Mouse (Mus musculus): ENCODE results near the gene Olfr370.
"Not testable (repeated sequence)": the region's sequence is repeated elsewhere in the genome, so short reads cannot be mapped to it uniquely, and the experiment has no call there.

Olfr370 gene

DNA sequence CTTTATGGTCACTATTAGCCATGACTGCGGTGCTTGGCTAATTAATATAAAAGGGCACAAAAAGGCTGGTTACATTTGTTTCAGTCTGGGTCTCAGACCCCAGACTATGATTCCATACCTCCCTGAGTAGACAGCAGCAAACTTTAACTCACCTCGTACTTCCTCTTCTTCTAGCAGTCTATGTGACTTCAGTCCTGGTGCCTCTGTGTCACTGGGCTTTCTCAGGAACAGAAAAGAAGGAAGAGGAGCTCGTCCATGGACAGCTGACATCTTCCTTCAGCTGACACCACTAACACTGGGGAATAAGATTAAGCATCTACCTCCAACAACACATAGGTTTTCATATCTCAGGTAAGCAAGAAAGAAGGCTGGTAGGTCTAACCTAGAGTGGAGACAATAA is at the start of gene Olfr370:
Olfr370 (plus strand) TSS at position 45 of the 400 bp plus-strand sequence.
- DNase-seq (ENCODE audit: low spot score): no peak

DNA sequence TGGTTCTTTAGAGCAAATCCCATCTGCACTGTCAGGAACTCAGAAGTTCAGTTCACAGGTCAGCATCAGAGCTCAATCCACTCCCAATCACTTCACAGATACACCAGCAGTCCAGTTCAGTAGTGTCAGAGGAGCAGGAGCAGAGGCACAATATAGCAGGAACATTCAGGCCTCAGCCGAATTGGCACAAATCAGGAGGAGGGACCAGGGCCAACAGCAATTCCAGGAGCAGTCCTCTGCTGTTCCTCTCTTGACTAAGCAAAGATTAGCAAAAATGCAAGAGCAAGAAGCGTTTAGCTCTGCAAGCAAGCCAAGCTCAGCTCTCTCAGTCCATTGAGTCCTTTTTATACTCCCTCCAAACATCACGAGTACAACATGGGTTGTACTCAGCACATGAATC is 23.9 kb upstream of the Olfr370 start:
- DNase-seq (ENCODE audit: low spot score): no peak

DNA sequence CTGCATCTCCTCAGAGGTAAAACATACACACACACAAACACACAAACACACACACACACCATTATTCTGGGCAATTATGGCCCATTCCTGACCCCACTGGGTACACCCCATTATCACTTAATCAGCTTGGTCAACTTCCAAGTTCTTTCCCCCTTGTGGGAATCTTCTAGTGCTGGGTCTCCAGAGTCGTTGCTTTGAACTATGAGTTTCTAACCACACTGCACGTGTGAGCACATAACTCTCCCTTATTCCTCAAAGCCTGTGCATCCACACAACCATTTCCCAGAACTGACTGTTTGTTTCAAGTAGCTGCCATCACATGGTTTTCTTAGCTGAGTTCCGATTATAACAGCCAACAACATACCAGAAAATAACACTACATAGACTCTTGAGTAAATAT is 15.1 kb upstream of the Olfr370 start:
- no peak for DNase-seq (ENCODE audit: low spot score)

DNA sequence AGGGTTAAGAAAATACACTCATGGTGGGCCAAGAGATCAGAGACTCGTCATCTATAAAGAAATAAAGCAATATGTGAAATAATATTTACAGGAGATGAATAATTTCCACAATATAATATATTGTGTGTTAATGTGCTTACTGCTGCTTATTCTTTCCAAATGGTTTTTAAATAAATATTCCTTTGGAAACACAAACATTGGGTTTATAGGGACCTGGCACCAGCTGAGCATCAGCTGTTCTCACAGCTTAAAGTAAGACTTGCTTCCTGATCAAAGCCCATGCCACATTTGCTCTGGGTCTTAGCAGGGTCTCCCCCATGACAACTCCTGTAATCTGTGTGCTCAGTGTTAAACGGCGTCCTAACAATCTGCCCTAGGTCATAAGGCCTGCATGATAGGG is 14.7 kb upstream of the Olfr370 start:
- DNase-seq (ENCODE audit: low spot score): not testable (repeated sequence)

DNA sequence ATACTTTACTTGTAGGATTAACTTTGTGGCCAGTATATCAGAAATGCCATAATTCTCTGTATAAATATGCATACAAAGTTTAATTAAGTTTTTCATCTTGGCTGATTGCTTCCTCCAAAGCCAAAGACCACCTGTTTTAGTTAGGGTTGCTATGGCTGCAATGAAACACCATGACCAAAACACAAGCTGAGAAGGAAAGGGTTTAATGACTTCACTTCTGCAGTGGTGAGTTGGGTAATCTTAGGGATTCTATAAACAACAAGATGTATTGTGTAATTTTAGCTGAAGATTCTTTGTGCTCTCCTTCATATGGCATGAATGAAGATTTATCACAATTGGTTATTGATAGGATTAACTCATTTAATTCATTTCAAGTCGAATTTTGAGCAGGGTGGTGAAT is 14.3 kb upstream of the Olfr370 start:
- no peak for DNase-seq (ENCODE audit: low spot score)

DNA sequence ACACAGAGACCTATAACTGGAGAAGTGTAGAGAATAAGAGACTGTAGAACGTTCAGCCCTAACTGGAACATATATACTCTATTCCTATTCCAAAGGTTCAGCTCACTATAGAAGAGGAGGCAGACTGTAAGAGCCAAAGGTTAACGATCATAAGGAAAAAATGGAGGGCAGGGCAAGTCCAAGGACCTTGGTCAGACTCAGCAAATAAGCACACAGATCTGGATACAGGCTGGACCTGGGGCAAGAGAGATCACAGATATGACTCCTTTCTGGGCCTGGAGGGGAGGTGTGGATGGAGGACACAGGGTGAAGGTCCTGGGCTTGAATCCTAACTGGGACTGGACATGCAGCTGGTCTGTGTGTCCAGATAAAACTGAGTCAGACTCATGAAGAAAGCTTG is 778 bp upstream of the Olfr370 start:
- no peak for DNase-seq (ENCODE audit: low spot score)

DNA sequence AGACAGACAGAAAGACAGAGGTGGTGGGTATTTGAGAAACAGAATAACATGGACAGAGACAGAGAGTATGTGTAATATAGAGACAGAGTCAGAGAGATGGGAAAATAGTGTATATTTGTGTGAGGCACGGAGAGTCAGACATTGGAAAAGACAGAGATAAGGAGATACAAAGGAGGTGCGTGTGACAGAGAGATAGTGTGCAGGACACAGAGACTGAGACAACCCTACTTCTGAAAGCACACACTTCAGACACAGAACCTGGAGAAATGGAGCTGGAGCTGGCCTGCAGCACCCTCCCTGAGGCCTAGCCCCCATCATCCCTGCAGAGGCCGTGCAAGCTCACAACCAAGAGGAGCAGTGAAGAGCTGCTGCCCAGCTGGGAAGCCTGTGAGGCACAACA is 27.1 kb downstream of the Olfr370 start:
- DNase-seq (ENCODE audit: low spot score): no peak

DNA sequence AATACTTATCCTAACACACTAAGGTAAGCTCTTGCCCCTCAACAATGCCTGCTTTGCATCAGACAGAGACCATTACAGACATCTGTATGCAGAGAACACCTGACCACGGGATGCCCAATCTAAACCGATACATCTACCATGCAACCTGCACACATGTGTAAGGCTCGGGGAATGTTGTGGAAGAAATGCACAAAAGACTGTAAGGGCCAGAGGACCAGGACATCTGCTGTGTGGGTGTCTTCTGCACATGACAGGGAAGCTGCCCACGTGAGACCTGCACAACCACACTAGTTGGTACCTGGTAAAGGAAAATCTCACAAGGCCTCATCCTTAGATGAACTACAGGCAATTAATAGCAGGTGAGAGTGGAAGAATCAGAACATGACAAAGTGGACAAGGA is 27.7 kb downstream of the Olfr370 start:
- no peak for DNase-seq (ENCODE audit: low spot score)

DNA sequence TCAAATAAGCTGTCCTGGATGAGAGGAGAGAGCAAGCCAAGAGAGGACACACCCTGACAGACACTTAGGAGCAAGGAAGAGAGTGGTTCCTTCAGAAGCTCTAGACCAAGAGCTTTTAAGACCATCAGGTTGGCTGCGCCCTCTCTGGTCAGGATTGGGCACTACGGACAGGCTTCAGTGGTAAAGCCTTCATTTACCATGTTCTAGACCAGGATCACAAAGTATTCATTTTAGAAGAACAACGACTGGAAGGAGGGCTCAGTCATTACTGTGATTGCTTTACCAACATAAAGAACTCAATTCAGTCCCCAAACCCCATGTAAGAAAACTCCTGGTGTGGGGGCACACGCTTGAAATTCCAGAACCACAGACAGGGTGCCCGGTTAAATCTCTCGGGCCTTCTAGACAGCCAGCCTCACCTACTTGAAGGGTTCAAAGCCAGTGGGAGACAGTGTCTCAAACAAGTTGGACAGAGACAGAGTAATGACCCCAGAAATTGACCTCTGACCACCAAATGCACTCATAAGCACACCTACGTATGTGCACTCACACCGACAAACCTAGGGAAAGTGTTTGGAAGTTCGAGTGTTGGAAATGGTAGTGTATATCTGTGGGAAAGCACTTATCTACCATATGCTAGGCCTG is 30.3 kb downstream of the Olfr370 start:
- no peak for DNase-seq (ENCODE audit: low spot score)

DNA sequence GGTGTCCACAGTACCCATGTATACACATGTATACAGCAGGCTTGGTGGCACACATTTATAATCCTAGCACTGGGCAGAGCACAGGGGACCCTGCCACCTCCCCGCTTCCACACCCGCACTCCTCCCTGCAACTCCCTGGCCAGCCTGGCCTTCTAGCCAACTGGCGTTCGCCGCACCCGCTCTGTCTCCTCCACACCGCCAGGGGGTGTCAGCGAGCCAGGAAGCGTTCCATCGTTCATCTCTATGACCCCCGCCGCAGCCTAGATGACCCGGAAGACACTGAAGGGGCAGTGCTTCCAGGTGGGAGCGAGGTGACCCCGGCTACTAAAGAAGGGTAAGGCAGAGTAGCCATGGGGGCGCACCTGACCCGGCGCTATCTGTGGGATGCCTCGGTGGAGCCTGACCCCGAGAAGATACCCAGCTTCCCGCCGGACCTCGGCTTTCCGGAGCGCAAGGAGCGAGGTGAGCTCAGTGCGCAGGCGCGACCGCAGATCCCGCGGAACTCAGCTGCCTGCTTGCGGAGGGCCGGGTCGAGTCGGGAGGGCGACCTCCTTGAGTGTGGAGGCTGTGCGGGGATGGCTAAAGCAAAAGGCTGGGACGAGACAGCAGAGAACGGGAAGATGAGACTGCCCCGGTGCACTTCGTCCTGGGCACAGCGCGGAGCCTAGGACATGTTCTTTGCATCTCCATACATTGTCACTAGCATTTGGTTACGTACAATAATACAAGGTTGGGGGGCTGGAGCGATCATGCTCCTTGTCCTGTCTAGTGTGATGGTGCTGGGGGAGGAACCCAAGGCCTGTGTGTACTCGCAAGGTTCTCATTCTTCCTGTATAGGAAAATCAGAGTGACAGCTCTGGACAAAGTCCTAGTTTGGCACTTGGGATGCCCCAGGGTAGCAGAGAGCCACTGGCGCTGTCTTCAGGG is 31.2 kb downstream of the Olfr370 start, which contains the start of gene Ndufb7:
Ndufb7 (plus strand) TSS at position 203 of the 927 bp plus-strand sequence.
- DNase-seq (ENCODE audit: low spot score): peak; percentile 74

DNA sequence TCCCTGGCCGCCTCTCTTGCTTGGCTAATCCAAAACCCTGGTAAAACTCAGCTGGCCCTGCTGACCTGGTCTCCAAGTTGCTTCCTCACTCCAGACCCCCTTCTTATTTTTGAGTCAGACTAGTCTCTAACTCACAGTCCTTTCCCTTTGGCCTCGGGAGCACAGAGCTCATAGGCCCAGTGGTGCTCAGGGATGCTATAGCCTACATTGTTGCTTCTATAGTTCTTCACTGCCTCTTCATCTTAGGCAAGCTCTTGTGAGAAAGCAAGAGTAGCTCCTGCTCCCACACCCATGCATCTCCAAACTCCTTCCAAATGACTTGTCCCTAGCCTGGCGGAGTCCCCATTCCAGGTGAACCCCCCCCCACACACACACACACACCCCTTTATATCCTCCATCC is 32.1 kb downstream of the Olfr370 start:
- DNase-seq (ENCODE audit: low spot score): no peak

DNA sequence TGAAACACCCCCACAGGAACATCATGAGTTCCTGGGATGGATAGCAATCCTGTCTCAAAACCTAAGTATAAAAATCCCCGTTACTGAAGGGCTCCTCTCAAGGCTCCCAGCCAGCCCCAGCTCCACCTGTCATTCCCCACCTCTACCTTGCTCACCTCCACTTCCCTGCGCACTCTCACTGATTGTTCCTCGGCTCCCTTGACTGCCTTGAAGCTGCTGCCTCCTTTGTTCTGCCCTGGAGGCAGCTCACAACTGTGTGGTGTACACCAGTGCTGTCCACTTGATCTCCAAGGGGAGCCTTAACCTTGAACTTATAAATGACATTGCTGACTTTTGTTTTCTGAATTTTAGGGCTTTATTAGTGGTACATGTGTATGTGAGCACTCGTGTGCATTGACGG is 32.5 kb downstream of the Olfr370 start:
- no peak for DNase-seq (ENCODE audit: low spot score)

DNA sequence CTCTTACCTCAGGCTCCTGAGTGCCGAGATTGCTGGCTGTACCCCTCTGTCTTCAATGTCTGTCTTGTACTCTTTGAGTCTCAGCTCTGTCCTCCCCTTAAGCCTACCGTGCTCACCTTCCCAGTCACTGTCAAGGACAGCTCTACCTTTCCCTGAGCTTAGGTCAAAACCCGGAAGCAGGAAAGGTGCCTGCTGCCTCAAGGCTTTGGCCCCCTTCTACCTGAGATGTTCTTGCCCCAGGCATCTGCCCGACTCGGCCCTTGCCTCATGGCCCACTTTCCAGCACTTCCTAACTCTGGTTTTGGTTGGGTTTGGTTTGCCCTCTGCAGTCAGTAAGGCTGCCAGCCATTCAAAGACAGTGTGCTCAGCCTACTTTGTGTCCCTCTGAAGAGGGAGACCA is 33.2 kb downstream of the Olfr370 start:
- DNase-seq (ENCODE audit: low spot score): no peak

DNA sequence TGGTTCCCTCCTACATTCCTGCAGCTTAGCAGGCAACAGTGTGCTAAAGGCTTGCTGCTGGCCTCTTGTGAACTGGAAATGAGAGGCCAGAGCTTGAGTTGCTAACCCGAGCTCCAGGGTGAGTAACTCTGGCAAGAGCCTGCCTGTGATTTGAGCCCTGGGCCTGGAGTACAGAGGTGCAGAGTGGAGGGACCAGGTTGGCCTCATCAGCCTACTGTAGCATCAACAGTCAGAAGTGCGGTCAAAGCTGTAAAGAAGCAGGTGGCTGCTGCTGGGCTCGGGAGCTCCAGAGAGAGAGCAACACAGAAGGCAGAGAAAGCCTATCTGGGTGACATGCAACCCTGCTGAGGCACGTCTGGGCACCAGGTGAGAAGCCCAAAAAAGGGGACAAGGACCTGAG is 33.6 kb downstream of the Olfr370 start:
- no peak for DNase-seq (ENCODE audit: low spot score)

DNA sequence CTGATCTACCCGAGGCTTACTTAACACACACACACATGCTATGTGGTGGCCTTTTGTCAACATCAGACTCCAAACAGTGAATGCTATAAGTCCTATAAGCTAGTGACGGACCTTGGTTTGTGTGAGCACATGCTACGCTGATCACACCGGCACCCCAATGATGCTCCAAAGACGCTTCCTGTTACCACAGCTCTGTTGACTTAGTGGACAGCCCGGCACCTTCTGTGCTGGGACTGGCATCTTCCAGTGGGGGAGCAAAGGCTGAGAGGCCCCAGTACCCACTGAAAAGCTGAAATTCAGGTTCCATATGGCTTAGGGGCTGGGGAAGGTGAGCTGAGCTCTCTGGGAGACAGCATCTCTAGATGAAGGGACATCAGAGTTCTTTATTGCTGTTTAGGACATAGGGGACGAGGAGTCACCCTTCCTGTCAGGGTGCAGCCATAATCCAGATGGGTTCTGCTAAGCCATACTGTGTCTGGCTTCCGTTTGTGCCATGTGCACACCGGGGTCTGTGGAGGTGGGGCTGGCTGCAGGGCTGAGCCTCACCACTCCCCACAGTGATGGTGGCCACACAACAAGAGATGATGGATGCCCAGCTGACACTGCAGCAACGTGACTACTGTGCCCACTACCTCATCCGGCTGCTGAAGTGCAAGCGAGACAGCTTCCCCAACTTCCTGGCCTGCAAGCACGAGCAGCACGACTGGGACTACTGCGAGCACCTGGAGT is 34.9 kb downstream of the Olfr370 start:
- no peak for DNase-seq (ENCODE audit: low spot score)

DNA sequence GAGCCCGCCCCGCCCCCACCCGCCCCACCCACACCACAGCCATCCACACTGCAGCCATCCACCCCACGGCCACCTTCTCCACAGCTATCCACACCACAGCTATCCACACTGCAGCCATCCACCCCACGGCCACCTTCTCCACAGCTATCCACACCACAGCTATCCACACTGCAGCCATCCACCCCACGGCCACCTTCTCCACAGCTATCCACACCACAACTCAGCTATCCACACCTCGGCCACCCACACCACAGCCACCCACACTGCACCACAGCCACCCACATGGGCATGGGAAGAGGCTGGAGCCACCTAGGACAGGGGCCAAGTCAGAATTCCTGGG is 35.4 kb downstream of the Olfr370 start:
- DNase-seq (ENCODE audit: low spot score): not testable (repeated sequence)

DNA sequence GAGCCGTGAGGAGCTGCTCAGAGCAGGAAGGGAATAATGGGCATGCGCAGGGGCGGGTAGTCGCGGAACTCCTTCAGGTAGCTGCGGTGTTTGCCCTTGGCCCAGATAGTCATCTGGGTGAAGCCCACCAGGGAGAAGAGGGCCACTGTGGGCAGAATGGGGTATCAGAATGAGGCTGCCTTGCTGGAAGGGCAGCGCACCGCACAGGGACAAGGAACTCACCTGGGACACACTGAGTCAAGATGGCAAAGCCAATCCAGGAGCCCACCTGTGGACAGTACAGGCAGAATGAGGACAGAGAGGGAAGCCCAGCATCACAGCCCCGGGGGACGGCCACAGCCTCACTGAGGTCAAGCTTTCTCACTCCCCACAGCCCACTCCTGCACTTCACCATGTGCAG is 36.2 kb downstream of the Olfr370 start:
- no peak for DNase-seq (ENCODE audit: low spot score)

DNA sequence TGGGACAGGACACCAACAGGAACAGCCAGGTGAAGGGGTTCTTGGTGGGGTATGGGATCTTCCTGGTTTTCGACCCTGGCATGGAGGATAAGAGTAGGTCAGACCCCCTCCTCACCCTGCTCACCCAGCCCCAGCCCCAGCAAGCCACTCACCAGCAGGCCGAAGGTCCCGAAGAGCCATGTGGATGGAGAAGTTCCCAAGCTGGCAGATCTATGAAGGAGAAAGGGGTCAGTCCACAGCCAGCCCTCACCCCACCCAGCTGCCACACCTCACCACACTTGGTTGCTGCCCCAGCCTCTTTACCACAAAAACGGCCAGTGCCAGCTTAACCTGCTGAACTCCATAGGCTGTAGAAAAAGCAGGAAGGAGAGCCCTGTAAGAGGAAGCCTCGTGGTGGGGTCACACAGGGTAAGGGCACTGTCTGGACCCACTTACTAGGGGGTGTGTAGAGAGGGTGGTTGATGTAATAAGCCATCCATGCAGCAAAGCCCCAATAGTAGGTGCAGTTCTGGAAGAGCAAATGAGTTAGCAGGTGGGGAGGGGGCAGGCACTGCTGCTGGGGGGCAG is 36.7 kb downstream of the Olfr370 start:
- no peak for DNase-seq (ENCODE audit: low spot score)

DNA sequence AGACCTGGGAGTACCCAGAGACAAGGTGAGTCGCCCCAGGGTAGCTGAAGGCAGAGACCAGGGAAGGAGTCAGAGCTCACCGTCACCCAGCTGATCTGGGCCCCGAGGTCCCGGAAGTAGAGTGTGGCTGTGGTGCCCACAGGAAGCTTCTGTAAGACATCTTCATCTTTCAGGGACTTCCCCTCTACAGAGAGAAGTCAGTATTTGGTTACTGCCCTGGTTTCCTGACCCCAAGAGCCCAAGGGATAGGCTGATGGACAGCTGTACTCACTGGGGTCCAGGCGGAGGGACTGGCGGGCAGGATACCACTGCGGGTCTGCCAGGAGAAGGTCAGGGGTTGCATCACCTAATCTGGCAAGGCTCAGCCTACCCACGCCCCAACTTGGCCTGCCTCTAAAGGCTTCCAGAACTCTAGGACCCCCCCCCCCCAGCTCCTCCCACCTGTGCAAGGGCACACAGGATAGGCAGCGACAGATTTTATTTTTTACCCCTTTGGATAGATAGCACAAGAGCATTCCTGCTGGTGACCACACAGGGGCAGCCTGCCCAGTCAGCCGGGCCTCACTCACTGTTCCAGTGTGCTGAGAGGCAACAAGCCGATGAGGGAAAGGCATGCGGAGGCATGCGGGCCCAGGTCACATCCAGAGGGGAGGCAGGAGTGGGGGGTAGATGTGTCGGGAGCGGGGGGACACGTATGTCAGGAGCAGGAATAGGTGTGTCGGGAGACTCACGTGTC is 37.7 kb downstream of the Olfr370 start:
- peak; percentile 32 for DNase-seq (ENCODE audit: low spot score)

DNA sequence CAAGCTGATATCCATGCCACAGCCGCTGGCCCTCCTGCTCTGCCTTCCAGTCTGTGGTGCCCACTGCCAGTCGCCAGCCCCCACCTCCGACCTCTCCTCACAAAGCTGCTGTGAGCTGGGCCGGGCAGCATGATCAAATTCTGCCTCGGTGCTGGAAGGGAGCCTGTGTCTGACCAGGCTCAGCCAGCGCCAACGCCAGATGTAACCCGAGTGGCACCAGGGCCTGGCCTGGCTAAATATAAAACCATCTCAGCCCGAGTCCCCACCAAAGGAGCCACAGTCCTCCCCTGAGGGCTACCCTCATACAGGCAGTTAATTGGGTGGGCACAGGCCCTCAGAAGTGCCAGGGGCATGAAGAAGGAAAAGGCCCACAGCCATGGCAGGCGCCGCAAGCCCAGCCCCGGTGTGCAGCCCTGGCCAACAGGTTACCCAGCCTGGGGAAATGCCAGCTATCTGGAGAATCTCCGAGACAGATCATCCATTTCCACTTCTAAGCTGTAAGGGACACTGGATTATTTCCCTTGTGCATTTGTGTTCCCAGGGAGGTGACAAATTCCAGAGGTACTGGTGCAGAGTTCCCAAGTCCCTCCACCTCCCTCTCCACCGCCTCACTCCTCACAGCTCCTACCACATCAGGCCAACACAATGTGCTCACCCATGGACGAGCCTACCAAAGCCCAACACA is 39.2 kb downstream of the Olfr370 start:
- DNase-seq (ENCODE audit: low spot score): no peak
